Mouse (Mus musculus) gastrocnemius, postnatal 4 days (tissue): ENCODE results near the gene Aldoart1. TPM values are rescaled to one million over a fixed set of nuclear protein-coding genes. Genes with fewer than 3 reads are reported as not detected.

Experiments used
- DNase-seq, 2 experiments: peaks; one replicate each; pipeline ENCODE4 v3.0.0; 2021 to 2022; ENCODE audit warnings: low spot score in 2 of 2, mixed read lengths in 2 of 2
- long read RNA-seq, 2 experiments: library from polyadenylated mRNA; stranded (forward); transcript quantifications; one replicate each; pipeline ENCODE4 v2.0.0; 2021
- total RNA-seq, 2 experiments: library from RNA; stranded (reverse); gene quantifications; 2 replicates each; pipeline ENCODE4 v1.2.3; 2021

The Aldoart1 gene
- total RNA-seq, result under 1 TPM; 0.15 to 0.26 TPM
- long read RNA-seq, experiment 1, result 0 reads
- long read RNA-seq, experiment 2, result 0 reads

DNA sequence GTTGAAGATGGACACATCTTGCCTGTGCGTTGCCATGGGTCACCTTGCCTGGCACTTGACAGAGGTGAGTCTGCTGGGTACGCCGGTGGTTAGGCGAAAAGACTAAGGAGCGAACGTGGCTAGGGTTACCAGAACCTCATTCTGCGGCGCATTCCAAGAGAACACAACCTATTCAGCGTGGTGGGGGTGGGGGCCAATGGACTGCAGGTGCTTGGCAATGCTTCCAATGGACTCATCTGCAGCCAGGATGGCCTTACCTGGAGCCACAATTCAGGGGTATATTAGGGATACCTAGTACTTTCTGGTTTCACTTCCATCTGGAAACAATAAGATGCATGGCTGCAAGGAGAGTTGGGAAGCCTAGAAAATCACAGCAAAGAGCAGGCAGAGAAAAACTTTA lies at the start of gene Aldoart1:
Gene Aldoart1 (minus strand): TSS at position 101 of the 400 bp plus-strand sequence.
- DNase-seq, result no peak

DNA sequence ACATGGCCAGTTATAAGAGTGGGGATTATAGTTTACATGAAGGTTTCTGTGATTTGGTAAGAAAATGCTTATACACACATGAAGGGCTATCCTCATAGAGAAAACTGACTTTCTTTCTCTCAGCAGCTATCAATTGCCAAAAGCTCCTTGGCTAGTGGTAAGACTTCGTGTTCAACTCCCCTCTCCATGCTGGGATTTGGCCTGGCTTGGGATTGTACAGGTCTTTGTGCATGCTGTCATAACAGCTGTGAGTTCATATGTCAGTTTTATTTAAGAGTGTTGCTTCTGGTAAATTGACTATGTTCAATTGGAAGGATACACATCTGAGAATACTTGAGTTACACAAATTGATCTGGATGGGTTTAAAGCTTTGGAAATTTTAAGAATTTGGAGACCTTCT lies 49.1 kb upstream of the Aldoart1 start:
- DNase-seq, result no peak

DNA sequence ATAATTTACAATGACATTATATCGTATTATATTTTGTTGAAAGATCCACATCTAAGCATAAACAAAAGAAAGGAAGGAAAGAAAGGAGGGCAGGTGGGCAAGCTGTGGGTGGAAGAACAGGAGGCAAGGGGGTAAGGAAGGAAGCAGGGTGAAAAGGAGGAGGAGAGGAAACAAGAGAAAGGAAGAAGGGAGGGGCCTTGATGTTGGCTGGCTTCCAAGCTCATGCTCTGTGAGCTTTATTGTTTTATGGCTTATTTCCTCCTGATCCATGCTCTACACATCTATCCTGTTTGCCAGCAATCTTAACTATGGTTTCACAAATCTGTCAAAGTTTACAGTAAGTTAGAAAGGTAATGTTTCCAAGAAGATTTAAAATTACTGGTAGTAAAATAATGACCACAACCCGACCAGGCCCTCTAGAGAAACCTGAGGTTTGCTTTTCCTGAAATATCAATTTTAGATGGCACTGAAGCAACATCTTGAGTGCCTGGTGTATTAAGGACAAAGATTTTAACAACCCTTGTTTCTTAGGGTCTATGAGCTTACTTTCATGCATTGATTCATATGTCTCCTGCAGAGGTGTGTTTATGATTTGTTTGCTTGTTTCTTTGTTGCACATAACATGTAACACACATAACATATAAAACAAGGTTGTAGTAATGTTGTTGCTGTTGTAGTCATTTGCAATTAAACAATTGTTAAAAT lies 13.1 kb upstream of the Aldoart1 start:
- no peak for DNase-seq

- no peak for DNase-seq
Observed at GRCm38 (mm10) chr4:72844276-72844675, 8.2 kb downstream of the Aldoart1 start.

DNA sequence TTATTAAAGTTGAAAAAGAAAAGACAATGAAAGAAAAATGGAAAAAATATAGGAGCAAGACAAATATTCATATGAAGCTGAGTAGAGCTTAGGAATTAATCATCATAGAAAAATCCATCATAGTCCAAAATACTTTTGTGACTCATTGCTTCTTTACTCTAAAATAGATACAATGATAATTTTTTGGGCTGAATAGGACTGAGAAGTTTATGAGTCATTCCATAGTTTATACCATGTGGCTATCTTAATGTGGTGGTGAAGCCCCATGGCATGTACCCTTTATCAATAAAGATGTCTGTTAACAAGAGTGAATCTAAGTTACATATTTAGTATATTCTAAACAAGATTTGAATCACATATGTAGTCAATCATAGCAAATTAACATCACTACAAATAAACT lies 9.4 kb downstream of the Aldoart1 start:
- DNase-seq, result no peak

GRCm38 (mm10) chr4:72836430-72836829 lies 16.0 kb downstream of the Aldoart1 start:
- no peak for DNase-seq

DNA sequence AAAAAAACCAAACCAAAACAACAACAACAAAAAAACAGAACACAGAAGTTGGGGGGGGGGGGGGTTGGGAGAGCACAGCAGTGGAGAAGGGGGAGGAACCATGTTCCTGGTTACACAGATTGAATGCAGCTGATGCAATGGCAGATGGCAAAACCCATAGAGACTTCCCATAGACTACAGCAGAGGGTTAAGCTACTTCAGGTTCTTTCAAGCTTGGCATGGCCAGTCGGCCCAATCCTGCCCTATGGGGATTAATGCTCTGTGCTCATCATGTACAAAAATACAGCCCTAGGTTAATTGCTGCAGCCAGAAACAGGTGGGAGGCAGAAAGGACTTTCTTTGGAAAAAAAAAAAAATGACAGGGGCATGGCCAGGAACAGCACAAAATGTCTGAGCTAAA lies 17.0 kb downstream of the Aldoart1 start:
- no peak for DNase-seq

GRCm38 (mm10) chr4:72800816-72801215 lies 51.6 kb downstream of the Aldoart1 start:
- DNase-seq, result no peak
